Mouse (Mus musculus) limb, embryonic 11.5 days (tissue): ENCODE results near the gene Krt8. TPM values are rescaled to one million over a fixed set of nuclear protein-coding genes. Genes with fewer than 3 reads are reported as not detected.

Experiments used
- ATAC-seq: fragments of 200-750 bp; cut with Nextera tagmentation; 2 replicates; pipeline ENCODE4 v1.8.0; 2017; ENCODE audit warnings: low read depth; ENCODE audit not compliant: insufficient number of reproducible peaks, low FRiP score, low TSS enrichment
- DNase-seq: peaks from one replicate; pipeline ENCODE4 v3.0.0-alpha.2; 2015; ENCODE audit warnings: low spot score
- H3K27ac ChIP-seq: fragments of 300-500 bp; sonication (generic); replicated peaks from 2 replicates; pipeline ENCODE4 v1.5.1; 2014; ENCODE audit warnings: low read depth, mild to moderate bottlenecking, low read length
- H3K27me3 ChIP-seq: fragments of 300-500 bp; sonication (generic); 2 replicates; pipeline ENCODE4 v1.6.1; 2014; ENCODE audit warnings: mild to moderate bottlenecking, low read length, mixed read lengths; ENCODE audit not compliant: control insufficient read depth, insufficient read depth
- H3K36me3 ChIP-seq: fragments of 300-500 bp; sonication (generic); 2 replicates; pipeline ENCODE4 v1.6.1; 2014; ENCODE audit warnings: mild to moderate bottlenecking, low read length, moderate library complexity, mixed read lengths; ENCODE audit not compliant: control insufficient read depth, insufficient read depth
- H3K4me1 ChIP-seq: fragments of 300-500 bp; sonication (generic); 2 replicates; pipeline ENCODE4 v1.6.1; 2014; ENCODE audit warnings: low read length, mixed read lengths; ENCODE audit not compliant: control insufficient read depth, insufficient read depth
- H3K4me2 ChIP-seq: fragments of 300-500 bp; sonication (generic); 2 replicates; pipeline ENCODE4 v1.6.1; 2014; ENCODE audit warnings: low read depth, mild to moderate bottlenecking, moderate library complexity; ENCODE audit not compliant: severe bottlenecking
- H3K4me3 ChIP-seq: fragments of 300-500 bp; sonication (generic); 2 replicates; pipeline ENCODE4 v1.5.1; 2014; ENCODE audit warnings: low read depth, low read length
- H3K9ac ChIP-seq: fragments of 300-500 bp; sonication (generic); 2 replicates; pipeline ENCODE4 v1.6.1; 2014; ENCODE audit warnings: mild to moderate bottlenecking, low read length
- H3K9me3 ChIP-seq: fragments of 300-500 bp; sonication (generic); 2 replicates; pipeline ENCODE4 v1.6.1; 2016; ENCODE audit warnings: low read length; ENCODE audit not compliant: control insufficient read depth
- WGBS: fragments of 180-500 bp; shearing (Covaris S2); extraction: QIAGEN DNeasy Blood & Tissue Kit; methylation state at CpG from one replicate; pipeline ENCODE4 v1.1.7; 2014; 5-methylcytosine and 5-hydroxymethylcytosine counted together
- polyA plus RNA-seq: library from polyadenylated mRNA; unstranded; fragments of >200 nt; fragmentation: Nextera tagmentation; extraction: Ambion mirVana; gene quantifications from 2 replicates; pipeline ENCODE4 v1.2.1, GENCODE M21; 2014

The Krt8 gene
- polyA plus RNA-seq, 1 experiment from 2014 or later, result 21.3 TPM

DNA sequence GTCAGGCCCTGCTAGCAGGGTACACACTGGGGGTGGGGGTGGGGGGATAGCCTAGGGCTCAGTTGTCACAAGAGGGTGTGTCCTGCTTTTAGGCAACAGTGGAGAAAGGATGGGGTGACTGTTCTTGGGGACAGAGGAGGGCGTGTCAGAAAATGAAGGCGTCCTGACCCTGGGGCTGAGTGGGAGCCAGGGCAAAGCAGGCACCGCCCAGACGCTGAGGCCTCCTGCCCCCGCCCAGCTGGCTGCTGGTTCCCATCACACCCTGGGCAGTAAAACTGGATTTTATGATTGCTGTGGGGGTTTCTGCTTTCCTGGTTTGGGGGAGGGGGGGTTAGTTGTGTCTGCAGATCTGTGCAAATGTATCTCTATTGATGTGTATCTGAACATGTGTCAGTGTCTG, 28.3 kb downstream of the Krt8 start:
- Histone ChIP-seq H3K4me2 (no peak overlapping the region), H3K27me3 (no peaks in the 10 kb centered on the region), H3K4me3 (no peak overlapping the region), H3K4me1 (peaks cover 25% of the 10 kb centered on the region), H3K36me3 (no peaks in the 10 kb centered on the region), H3K27ac (0 out of 2 replicates have a peak overlapping the region, but pooled peaks have one; percentile 8), H3K9ac (no peak overlapping the region), H3K9me3 (no peaks in the 10 kb centered on the region)
- DNase-seq (peak; percentile 61), ATAC-seq (0 out of 2 replicates have a peak, but pooled peaks have one; percentile 22)
- 26% methylated on average over 5 of the region's 5 CpGs for WGBS

- Histone ChIP-seq H3K4me2 (no peak overlapping the region), H3K4me1 (peaks cover 25% of the 10 kb centered on the region), H3K27ac (no peak overlapping the region), H3K36me3 (no peaks in the 10 kb centered on the region), H3K9me3 (no peaks in the 10 kb centered on the region), H3K4me3 (no peak overlapping the region), H3K27me3 (no peaks in the 10 kb centered on the region), H3K9ac (no peak overlapping the region)
- ATAC-seq (no peak), DNase-seq (no peak)
- WGBS, result 65% methylated on average over 16 of the region's 16 CpGs
Observed at GRCm38 (mm10) chr15:101974083-101974845, 30.0 kb downstream of the Krt8 start.

- H3K4me3 ChIP-seq, result no peak overlapping the region
- H3K9ac ChIP-seq, result no peak overlapping the region
- no peak overlapping the region for H3K4me2 ChIP-seq
- no peaks in the 10 kb centered on the region for H3K9me3 ChIP-seq
- H3K27ac ChIP-seq, result no peak overlapping the region
- peaks cover 25% of the 10 kb centered on the region for H3K4me1 ChIP-seq
- ATAC-seq, result no peak
- no peaks in the 10 kb centered on the region for H3K36me3 ChIP-seq
- DNase-seq, result peak; percentile 99
- H3K27me3 ChIP-seq, result no peaks in the 10 kb centered on the region
- 14% methylated on average over 15 of the region's 15 CpGs for WGBS
Observed at GRCm38 (mm10) chr15:101973414-101974077, 30.7 kb downstream of the Krt8 start.

GRCm38 (mm10) chr15:101970536-101970935, 33.7 kb downstream of the Krt8 start:
- Histone ChIP-seq H3K27me3 (no peaks in the 10 kb centered on the region), H3K27ac (no peak overlapping the region), H3K4me2 (no peak overlapping the region), H3K36me3 (no peaks in the 10 kb centered on the region), H3K4me1 (peaks cover under 1% of the 10 kb centered on the region), H3K9ac (no peak overlapping the region), H3K9me3 (no peaks in the 10 kb centered on the region), H3K4me3 (no peak overlapping the region)
- 9% methylated on average over 3 of the region's 6 CpGs for WGBS
- DNase-seq (peak; percentile 86), ATAC-seq (no peak)

GRCm38 (mm10) chr15:101966808-101967207, 37.5 kb downstream of the Krt8 start:
- Histone ChIP-seq H3K9ac (no peak overlapping the region), H3K27me3 (no peaks in the 10 kb centered on the region), H3K4me3 (no peak overlapping the region), H3K36me3 (no peaks in the 10 kb centered on the region), H3K4me2 (no peak overlapping the region), H3K9me3 (no peaks in the 10 kb centered on the region), H3K27ac (no peak overlapping the region), H3K4me1 (no peaks in the 10 kb centered on the region)
- ATAC-seq (no peak), DNase-seq (no peak)
- WGBS, result 80% methylated on average over 8 of the region's 8 CpGs

- Histone ChIP-seq H3K4me3 (no peak overlapping the region), H3K36me3 (no peaks in the 10 kb centered on the region), H3K9ac (no peak overlapping the region), H3K27me3 (no peaks in the 10 kb centered on the region), H3K9me3 (no peaks in the 10 kb centered on the region), H3K27ac (no peak overlapping the region), H3K4me1 (no peaks in the 10 kb centered on the region), H3K4me2 (no peak overlapping the region)
- DNase-seq, result no peak
- ATAC-seq, result no peak
- 92% methylated on average over 3 of the region's 3 CpGs for WGBS
Observed at GRCm38 (mm10) chr15:101958891-101959290, 45.4 kb downstream of the Krt8 start.

GRCm38 (mm10) chr15:101954187-101954586, 50.1 kb downstream of the Krt8 start, which contains the start of gene Krt78:
Krt78 (minus strand) TSS chr15:101954287.
- Histone ChIP-seq H3K4me1 (no peaks in the 10 kb centered on the region), H3K4me3 (no peak within 1 kb of the TSS), H3K9ac (no peak within 1 kb of the TSS), H3K9me3 (no peaks in the 10 kb centered on the region), H3K36me3 (no peaks in the 10 kb centered on the region), H3K4me2 (no peak within 1 kb of the TSS), H3K27ac (no peak within 1 kb of the TSS), H3K27me3 (no peaks in the 10 kb centered on the region)
- 86% methylated on average over 9 of the region's 9 CpGs for WGBS
- no peak for ATAC-seq
- no peak for DNase-seq

- Histone ChIP-seq H3K27ac (no peak overlapping the region), H3K9ac (no peak overlapping the region), H3K4me3 (no peak overlapping the region), H3K27me3 (no peaks in the 10 kb centered on the region), H3K4me2 (no peak overlapping the region), H3K4me1 (no peaks in the 10 kb centered on the region), H3K36me3 (no peaks in the 10 kb centered on the region), H3K9me3 (no peaks in the 10 kb centered on the region)
- 82% methylated on average over 7 of the region's 7 CpGs for WGBS
- no peak for DNase-seq
- ATAC-seq, result no peak
Observed at GRCm38 (mm10) chr15:101952733-101953474, 51.4 kb downstream of the Krt8 start.
